Comparison of ENCODE assay signal across 13 mouse cellular contexts in genomic region chr3:138877741-138878140, GRCm38 (mm10).
DNase-seq lines count a peak whose midpoint lies in the region; ATAC-seq lines count a peak whose summit lies in the region.
"Had no signal": no experiment of that assay in that cellular context is flagged by ENCODE, and none has a peak within 500 bp of the region (broad histone marks: within the 10 kb centered on the region; RNA-seq: fewer than 3 reads in every experiment).

No protein-coding gene starts in this region.

- peak overlapping the region; percentile 46; the same call in 1 of the 2 replicates for H3K27ac ChIP-seq in hindbrain, embryonic 13.5 days
- H3K27ac ChIP-seq in hindbrain, embryonic 11.5 days (ENCODE audit: low read depth, low read length), result no peak overlapping the region
- peak overlapping the region; percentile 87 for H3K27ac ChIP-seq in lung, embryonic 16.5 days (ENCODE audit: low read length)
- H3K27ac ChIP-seq in intestine, embryonic 15.5 days, result peak overlapping the region; percentile 48; the same call in 1 of the 2 replicates
- H3K27ac ChIP-seq: forebrain, embryonic 12.5 days; liver, embryonic 13.5 days; midbrain, embryonic 12.5 days had no signal

- no peak overlapping the region for H3K9ac ChIP-seq in hindbrain, embryonic 13.5 days
- H3K9ac ChIP-seq in hindbrain, embryonic 11.5 days (ENCODE audit: low read depth, low read length), result no peak overlapping the region
- no peak overlapping the region for H3K9ac ChIP-seq in lung, embryonic 16.5 days (ENCODE audit: low read length)
- H3K9ac ChIP-seq in intestine, embryonic 15.5 days, result no peak overlapping the region
- H3K9ac ChIP-seq: forebrain, embryonic 12.5 days; liver, embryonic 13.5 days; midbrain, embryonic 12.5 days; neural tube, embryonic 13.5 days had no signal

- H3K4me2 ChIP-seq in hindbrain, embryonic 13.5 days, result no peak overlapping the region
- H3K4me2 ChIP-seq in hindbrain, embryonic 11.5 days (replicated peaks; ENCODE audit: low read depth, low read length), result no peak overlapping the region
- H3K4me2 ChIP-seq in lung, embryonic 16.5 days (ENCODE audit: low read depth, low read length), result no peak overlapping the region
- peak overlapping the region; percentile 38; the same call in 1 of the 2 replicates for H3K4me2 ChIP-seq in intestine, embryonic 15.5 days (replicated peaks)
- H3K4me2 ChIP-seq: forebrain, embryonic 12.5 days; liver, embryonic 13.5 days; midbrain, embryonic 12.5 days; neural tube, embryonic 13.5 days had no signal

- WGBS in hindbrain, embryonic 13.5 days, result 82% methylated on average over 4 of the region's 4 CpGs
- WGBS in hindbrain, embryonic 11.5 days, result 83% methylated on average over 4 of the region's 4 CpGs
- WGBS in lung, embryonic 16.5 days, result 76% methylated on average over 4 of the region's 4 CpGs
- 71% methylated on average over 4 of the region's 4 CpGs for WGBS in intestine, embryonic 15.5 days

- ATAC-seq in hindbrain, embryonic 13.5 days (ENCODE audit: low FRiP score), result no peak
- no peak for ATAC-seq in hindbrain, embryonic 11.5 days (ENCODE audit: low FRiP score)
- peak; percentile 8; the same call in 1 of the 2 replicates for ATAC-seq in lung, embryonic 16.5 days (ENCODE audit: low read depth)
- ATAC-seq in intestine, embryonic 15.5 days, result no peak

- H3K36me3 ChIP-seq in hindbrain, embryonic 13.5 days, result peaks cover 22% of the 10 kb centered on the region
- H3K36me3 ChIP-seq in hindbrain, embryonic 11.5 days (ENCODE audit: control insufficient read depth, insufficient read depth, low read length), result no peaks in the 10 kb centered on the region
- no peaks in the 10 kb centered on the region for H3K36me3 ChIP-seq in lung, embryonic 16.5 days (ENCODE audit: control insufficient read depth, insufficient read depth, low read length)
- H3K36me3 ChIP-seq in intestine, embryonic 15.5 days, result no peaks in the 10 kb centered on the region
- H3K36me3 ChIP-seq: liver, embryonic 13.5 days had no signal

- no peak for DNase-seq in hindbrain, embryonic 11.5 days (ENCODE audit: low spot score)
- DNase-seq in lung, adult 18-20 months, result no peak
- peak; percentile 21 for DNase-seq in thymus, postnatal 25 days
- DNase-seq in adrenal gland, postnatal 14 days, result no peak
- DNase-seq: cerebellum, adult 9-11 months; layer of hippocampus, postnatal 36 days; liver, embryonic 13.5 days had no signal

- no peak overlapping the region for H3K4me3 ChIP-seq in hindbrain, embryonic 13.5 days
- no peak overlapping the region for H3K4me3 ChIP-seq in hindbrain, embryonic 11.5 days (ENCODE audit: low read depth, low read length)
- no peak overlapping the region for H3K4me3 ChIP-seq in lung, embryonic 16.5 days (ENCODE audit: low read length)
- no peak overlapping the region for H3K4me3 ChIP-seq in intestine, embryonic 15.5 days (replicated peaks)
- H3K4me3 ChIP-seq: forebrain, embryonic 12.5 days; liver, embryonic 13.5 days; midbrain, embryonic 12.5 days; neural tube, embryonic 13.5 days had no signal

- no peaks in the 10 kb centered on the region for H3K27me3 ChIP-seq in hindbrain, embryonic 13.5 days
- H3K27me3 ChIP-seq in hindbrain, embryonic 11.5 days (ENCODE audit: control insufficient read depth, insufficient read depth, low read length), result no peaks in the 10 kb centered on the region
- H3K27me3 ChIP-seq in lung, embryonic 16.5 days (ENCODE audit: control insufficient read depth, insufficient read depth, low read depth, low read length), result no peaks in the 10 kb centered on the region
- no peaks in the 10 kb centered on the region for H3K27me3 ChIP-seq in intestine, embryonic 15.5 days (replicated peaks)
- H3K27me3 ChIP-seq: forebrain, embryonic 12.5 days; liver, embryonic 13.5 days; midbrain, embryonic 12.5 days; neural tube, embryonic 13.5 days had no signal

- H3K4me1 ChIP-seq in hindbrain, embryonic 13.5 days (replicated peaks), result peaks cover 40% of the 10 kb centered on the region
- no peaks in the 10 kb centered on the region for H3K4me1 ChIP-seq in hindbrain, embryonic 11.5 days (replicated peaks; ENCODE audit: control insufficient read depth, insufficient read depth, low read length)
- peaks cover 12% of the 10 kb centered on the region for H3K4me1 ChIP-seq in lung, embryonic 16.5 days (replicated peaks; ENCODE audit: control insufficient read depth, insufficient read depth, low read length)
- no peaks in the 10 kb centered on the region for H3K4me1 ChIP-seq in intestine, embryonic 15.5 days (replicated peaks)

- H3K9me3 ChIP-seq in hindbrain, embryonic 13.5 days, result 0 out of 2 replicates have a peak, but pooled peaks cover 5% of the 10 kb centered on the region
- no peaks in the 10 kb centered on the region for H3K9me3 ChIP-seq in hindbrain, embryonic 11.5 days (ENCODE audit: control insufficient read depth, low read length)
- H3K9me3 ChIP-seq in lung, embryonic 16.5 days (ENCODE audit: control insufficient read depth, low read length), result no peaks in the 10 kb centered on the region
- H3K9me3 ChIP-seq in intestine, embryonic 15.5 days, result no peaks in the 10 kb centered on the region
- H3K9me3 ChIP-seq: forebrain, embryonic 12.5 days; liver, embryonic 13.5 days; neural tube, embryonic 13.5 days had no signal
